Mouse (Mus musculus): ENCODE results near the gene Mpdz.

DNA sequence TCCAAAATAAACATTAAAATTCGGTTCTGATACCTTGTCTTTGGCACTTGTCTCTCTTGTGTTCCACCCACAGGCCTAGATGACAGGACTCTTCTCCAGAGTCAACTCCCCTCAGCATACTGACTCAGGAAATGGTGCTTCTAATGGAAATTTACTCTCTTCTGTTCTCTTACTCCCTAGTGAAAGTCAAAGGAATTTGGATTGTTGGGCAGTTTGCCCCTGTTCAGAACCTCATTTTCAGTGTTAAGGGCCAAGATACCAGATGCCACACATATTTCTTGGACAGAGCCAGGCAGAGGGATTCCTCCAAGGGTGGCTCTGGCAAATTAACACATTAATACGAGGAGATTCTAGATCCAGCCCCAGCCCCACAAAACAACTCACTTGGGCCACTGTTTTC, 12.9 kb downstream of the Mpdz start:
- no peak for TF ChIP-seq CTCF (IDR thresholded peaks at IDR 0.05; ENCODE audit: low read depth, low read length)
- no peak for TF ChIP-seq POLR2A (IDR thresholded peaks at IDR 0.05; ENCODE audit: borderline replicate concordance, low read depth, low read length)
